Mouse (Mus musculus) liver, postnatal 0 days (tissue): Measurements from ENCODE around the gene Glra4.

Experiments
- CTCF ChIP-seq: sonication (generic); IDR thresholded peaks from 2 replicates; pipeline ENCODE4 v1.5.1; 2016; ENCODE audit warnings: antibody characterized with exemption, low read depth
- EP300 ChIP-seq: IDR thresholded peaks from 2 replicates; pipeline ENCODE4 v1.6.1; 2016; ENCODE audit warnings: antibody characterized with exemption, low read depth, mild to moderate bottlenecking

GRCm38 (mm10) chrX:136819752-136820151 is 39.8 kb upstream of the Glra4 start:
- TF ChIP-seq CTCF (no peak), EP300 (no peak)
